Mouse (Mus musculus): ENCODE data around the gene Casc1. TPM values are rescaled to one million over a fixed set of nuclear protein-coding genes. Genes with fewer than 3 reads are reported as not detected.

The Casc1 gene
- polyA plus RNA-seq, 1 experiment from 2014 or later = 0.36 TPM

GRCm38 (mm10) chr6:145242521-145242920, 31.7 kb upstream of the Casc1 start:
- no peaks in the 10 kb centered on the region for H3K36me3 ChIP-seq (ENCODE audit: control insufficient read depth, insufficient read depth, low read length)
- H3K27ac ChIP-seq (ENCODE audit: low read depth, low read length) = no peak overlapping the region
- no peaks in the 10 kb centered on the region for H3K27me3 ChIP-seq (ENCODE audit: control insufficient read depth, insufficient read depth, low read length)
- H3K9me3 ChIP-seq (ENCODE audit: control insufficient read depth, low read length) = no peaks in the 10 kb centered on the region
- no peak overlapping the region for H3K9ac ChIP-seq (ENCODE audit: low read length)
- no peaks in the 10 kb centered on the region for H3K4me1 ChIP-seq (ENCODE audit: control insufficient read depth, insufficient read depth, low read length)
- WGBS = 58% methylated on average over 1 of the region's 1 CpGs
- DNase-seq (ENCODE audit: low spot score) (no peak), ATAC-seq (ENCODE audit: insufficient read depth, low FRiP score, low TSS enrichment) (no peak)
- no peak overlapping the region for H3K4me3 ChIP-seq (ENCODE audit: low read depth, low read length)
- H3K4me2 ChIP-seq (ENCODE audit: low read depth) = no peak overlapping the region

GRCm38 (mm10) chr6:145240285-145240684, 29.5 kb upstream of the Casc1 start:
- Histone ChIP-seq H3K4me1 (ENCODE audit: control insufficient read depth, insufficient read depth, low read length) (no peaks in the 10 kb centered on the region), H3K4me2 (ENCODE audit: low read depth) (no peak overlapping the region), H3K36me3 (ENCODE audit: control insufficient read depth, insufficient read depth, low read length) (no peaks in the 10 kb centered on the region), H3K4me3 (ENCODE audit: low read depth, low read length) (no peak overlapping the region), H3K27me3 (ENCODE audit: control insufficient read depth, insufficient read depth, low read length) (no peaks in the 10 kb centered on the region), H3K9me3 (ENCODE audit: control insufficient read depth, low read length) (no peaks in the 10 kb centered on the region), H3K27ac (ENCODE audit: low read depth, low read length) (no peak overlapping the region), H3K9ac (ENCODE audit: low read length) (no peak overlapping the region)
- DNase-seq (ENCODE audit: low spot score) (no peak), ATAC-seq (ENCODE audit: insufficient read depth, low FRiP score, low TSS enrichment) (no peak)
- 91% methylated on average over 6 of the region's 6 CpGs for WGBS

- H3K9ac ChIP-seq (ENCODE audit: low read length) = no peak overlapping the region
- no peak for ATAC-seq (ENCODE audit: insufficient read depth, low FRiP score, low TSS enrichment)
- H3K4me2 ChIP-seq (ENCODE audit: low read depth) = no peak overlapping the region
- H3K9me3 ChIP-seq (ENCODE audit: control insufficient read depth, low read length) = no peaks in the 10 kb centered on the region
- no peak overlapping the region for H3K27ac ChIP-seq (ENCODE audit: low read depth, low read length)
- H3K4me3 ChIP-seq (ENCODE audit: low read depth, low read length) = no peak overlapping the region
- 82% methylated on average over 4 of the region's 4 CpGs for WGBS
- H3K27me3 ChIP-seq (ENCODE audit: control insufficient read depth, insufficient read depth, low read length) = no peaks in the 10 kb centered on the region
- H3K4me1 ChIP-seq (ENCODE audit: control insufficient read depth, insufficient read depth, low read length) = no peaks in the 10 kb centered on the region
- H3K36me3 ChIP-seq (ENCODE audit: control insufficient read depth, insufficient read depth, low read length) = no peaks in the 10 kb centered on the region
- DNase-seq (ENCODE audit: low spot score) = no peak
These were observed 26.3 kb upstream of the Casc1 start for GRCm38 (mm10) chr6:145237148-145237547.

GRCm38 (mm10) chr6:145235367-145235766, 24.6 kb upstream of the Casc1 start:
- no peak for DNase-seq (ENCODE audit: low spot score)
- Histone ChIP-seq H3K9ac (ENCODE audit: low read length) (no peak overlapping the region), H3K27ac (ENCODE audit: low read depth, low read length) (no peak overlapping the region), H3K36me3 (ENCODE audit: control insufficient read depth, insufficient read depth, low read length) (0 out of 2 replicates have a peak, but pooled peaks cover 3% of the 10 kb centered on the region), H3K4me2 (ENCODE audit: low read depth) (no peak overlapping the region), H3K27me3 (ENCODE audit: control insufficient read depth, insufficient read depth, low read length) (no peaks in the 10 kb centered on the region), H3K4me1 (ENCODE audit: control insufficient read depth, insufficient read depth, low read length) (no peaks in the 10 kb centered on the region), H3K4me3 (ENCODE audit: low read depth, low read length) (no peak overlapping the region), H3K9me3 (ENCODE audit: control insufficient read depth, low read length) (no peaks in the 10 kb centered on the region)
- ATAC-seq (ENCODE audit: insufficient read depth, low FRiP score, low TSS enrichment) = no peak
- WGBS = 89% methylated on average over 6 of the region's 6 CpGs

- H3K27ac ChIP-seq (ENCODE audit: low read depth, low read length) = no peak overlapping the region
- no peak for ATAC-seq (ENCODE audit: insufficient read depth, low FRiP score, low TSS enrichment)
These were observed 23.6 kb upstream of the Casc1 start for GRCm38 (mm10) chr6:145234391-145234790.

GRCm38 (mm10) chr6:145226296-145226695, 15.5 kb upstream of the Casc1 start:
- H3K4me3 ChIP-seq (ENCODE audit: low read depth, low read length) = no peak overlapping the region
- 93% methylated on average over 3 of the region's 3 CpGs for WGBS

More at GRCm38 (mm10) chr6:145234391-145234790, 23.6 kb upstream of the Casc1 start:
- Histone ChIP-seq H3K4me1 (ENCODE audit: control insufficient read depth, insufficient read depth, low read length) (no peaks in the 10 kb centered on the region), H3K36me3 (ENCODE audit: control insufficient read depth, insufficient read depth, low read length) (0 out of 2 replicates have a peak, but pooled peaks cover 3% of the 10 kb centered on the region), H3K9ac (ENCODE audit: low read length) (no peak overlapping the region), H3K4me2 (ENCODE audit: low read depth) (no peak overlapping the region), H3K9me3 (ENCODE audit: control insufficient read depth, low read length) (no peaks in the 10 kb centered on the region), H3K4me3 (ENCODE audit: low read depth, low read length) (no peak overlapping the region), H3K27me3 (ENCODE audit: control insufficient read depth, insufficient read depth, low read length) (no peaks in the 10 kb centered on the region)
- no peak for DNase-seq (ENCODE audit: low spot score)
- 74% methylated on average over 1 of the region's 1 CpGs for WGBS

GRCm38 (mm10) chr6:145224246-145224645, 13.4 kb upstream of the Casc1 start:
- H3K9ac ChIP-seq (ENCODE audit: low read length) = no peak overlapping the region
- no peak for DNase-seq (ENCODE audit: low spot score)
- no peak overlapping the region for H3K4me3 ChIP-seq (ENCODE audit: low read depth, low read length)
- no peak overlapping the region for H3K27ac ChIP-seq (ENCODE audit: low read depth, low read length)
- H3K9me3 ChIP-seq (ENCODE audit: control insufficient read depth, low read length) = no peaks in the 10 kb centered on the region
- ATAC-seq (ENCODE audit: insufficient read depth, low FRiP score, low TSS enrichment) = no peak
- no peak overlapping the region for H3K4me2 ChIP-seq (ENCODE audit: low read depth)
- H3K27me3 ChIP-seq (ENCODE audit: control insufficient read depth, insufficient read depth, low read length) = no peaks in the 10 kb centered on the region
- 95% methylated on average over 6 of the region's 6 CpGs for WGBS
- H3K4me1 ChIP-seq (ENCODE audit: control insufficient read depth, insufficient read depth, low read length) = no peaks in the 10 kb centered on the region
- peaks cover 3% of the 10 kb centered on the region; the same call in 1 of the 2 replicates for H3K36me3 ChIP-seq (ENCODE audit: control insufficient read depth, insufficient read depth, low read length)

More at GRCm38 (mm10) chr6:145226296-145226695, 15.5 kb upstream of the Casc1 start:
- Histone ChIP-seq H3K4me2 (ENCODE audit: low read depth) (no peak overlapping the region), H3K4me1 (ENCODE audit: control insufficient read depth, insufficient read depth, low read length) (no peaks in the 10 kb centered on the region), H3K9ac (ENCODE audit: low read length) (no peak overlapping the region), H3K36me3 (ENCODE audit: control insufficient read depth, insufficient read depth, low read length) (0 out of 2 replicates have a peak, but pooled peaks cover 3% of the 10 kb centered on the region), H3K27ac (ENCODE audit: low read depth, low read length) (no peak overlapping the region), H3K9me3 (ENCODE audit: control insufficient read depth, low read length) (no peaks in the 10 kb centered on the region), H3K27me3 (ENCODE audit: control insufficient read depth, insufficient read depth, low read length) (no peaks in the 10 kb centered on the region)
- DNase-seq (ENCODE audit: low spot score) (no peak), ATAC-seq (ENCODE audit: insufficient read depth, low FRiP score, low TSS enrichment) (no peak)

GRCm38 (mm10) chr6:145215826-145216225, 5.0 kb upstream of the Casc1 start:
- ATAC-seq (ENCODE audit: insufficient read depth, low FRiP score, low TSS enrichment) (no peak), DNase-seq (ENCODE audit: low spot score) (no peak)
- H3K4me2 ChIP-seq (ENCODE audit: low read depth) = no peak overlapping the region
- no peak overlapping the region for H3K27ac ChIP-seq (ENCODE audit: low read depth, low read length)
- peaks cover 3% of the 10 kb centered on the region for H3K36me3 ChIP-seq (ENCODE audit: control insufficient read depth, insufficient read depth, low read length)
- no peaks in the 10 kb centered on the region for H3K9me3 ChIP-seq (ENCODE audit: control insufficient read depth, low read length)
- WGBS = 88% methylated on average over 3 of the region's 3 CpGs
- H3K9ac ChIP-seq (ENCODE audit: low read length) = no peak overlapping the region
- 0 out of 2 replicates have a peak, but pooled peaks cover 3% of the 10 kb centered on the region for H3K4me1 ChIP-seq (ENCODE audit: control insufficient read depth, insufficient read depth, low read length)
- no peaks in the 10 kb centered on the region for H3K27me3 ChIP-seq (ENCODE audit: control insufficient read depth, insufficient read depth, low read length)
- H3K4me3 ChIP-seq (ENCODE audit: low read depth, low read length) = no peak overlapping the region

- Histone ChIP-seq H3K4me3 (ENCODE audit: low read depth, low read length) (no peak overlapping the region), H3K9me3 (ENCODE audit: control insufficient read depth, low read length) (no peaks in the 10 kb centered on the region), H3K9ac (ENCODE audit: low read length) (no peak overlapping the region), H3K4me2 (ENCODE audit: low read depth) (no peak overlapping the region), H3K36me3 (ENCODE audit: control insufficient read depth, insufficient read depth, low read length) (no peaks in the 10 kb centered on the region; the same call in none of the 2 replicates), H3K4me1 (ENCODE audit: control insufficient read depth, insufficient read depth, low read length) (0 out of 2 replicates have a peak, but pooled peaks cover 3% of the 10 kb centered on the region), H3K27me3 (ENCODE audit: control insufficient read depth, insufficient read depth, low read length) (no peaks in the 10 kb centered on the region), H3K27ac (ENCODE audit: low read depth, low read length) (no peak overlapping the region)
- WGBS = 83% methylated on average over 2 of the region's 2 CpGs
- no peak for ATAC-seq (ENCODE audit: insufficient read depth, low FRiP score, low TSS enrichment)
- DNase-seq (ENCODE audit: low spot score) = no peak
These were observed 3.1 kb upstream of the Casc1 start for GRCm38 (mm10) chr6:145213916-145214315.
